Comparison of ENCODE assay signal across 28 mouse cellular contexts in the genomic region with DNA sequence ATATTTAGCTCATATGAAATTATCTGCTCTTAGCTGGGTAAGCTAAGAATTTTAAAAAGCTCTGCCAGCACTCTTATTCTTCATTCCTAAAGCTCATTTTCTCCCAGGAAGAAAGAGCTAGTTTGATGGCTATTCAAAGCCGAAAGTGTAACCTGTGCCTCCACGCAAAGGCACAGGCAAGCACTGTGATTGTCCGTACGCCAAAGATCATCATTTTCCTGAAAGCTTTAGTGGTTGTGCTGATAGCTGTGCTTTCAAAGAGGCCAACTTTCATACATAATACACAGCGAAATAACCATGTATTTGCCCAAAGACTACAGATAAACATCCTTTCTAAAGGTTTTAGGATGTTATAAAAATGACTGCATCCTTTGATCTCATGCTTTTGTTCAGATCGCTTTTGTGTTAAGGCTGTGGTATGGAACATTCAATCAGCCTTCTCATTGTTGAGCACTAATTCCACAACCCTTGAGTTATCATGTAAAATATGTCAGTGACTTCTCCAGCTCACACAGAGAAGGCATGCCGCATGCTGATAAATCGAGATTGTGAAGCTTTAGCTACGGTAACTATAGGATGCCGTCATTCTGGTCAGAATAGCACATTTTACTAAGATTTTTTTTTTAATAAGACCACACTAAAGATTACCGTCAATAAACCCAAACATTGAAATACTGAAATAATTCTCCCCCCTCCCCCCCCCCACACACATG.
DNase-seq lines count a peak whose midpoint lies in the region; ATAC-seq and TF ChIP-seq lines count a peak whose summit lies in the region.
"Had no signal": no experiment of that assay in that cellular context is flagged by ENCODE, and none has a peak within 500 bp of the region (broad histone marks: within the 10 kb centered on the region; RNA-seq: fewer than 3 reads in every experiment).

No protein-coding gene starts in this region.

- H3K9me3 ChIP-seq in forebrain, embryonic 14.5 days (replicated peaks; ENCODE audit: control insufficient read depth, low read length): no peaks in the 10 kb centered on the region
- H3K9me3 ChIP-seq in forebrain, embryonic 11.5 days (ENCODE audit: control insufficient read depth, low read length): no peaks in the 10 kb centered on the region
- no peaks in the 10 kb centered on the region for H3K9me3 ChIP-seq in midbrain, embryonic 14.5 days (ENCODE audit: control insufficient read depth, low read length)
- H3K9me3 ChIP-seq in midbrain, postnatal 0 days (ENCODE audit: low read length): no peaks in the 10 kb centered on the region
- H3K9me3 ChIP-seq in heart, embryonic 11.5 days (replicated peaks; ENCODE audit: control insufficient read depth, low read length): no peaks in the 10 kb centered on the region
- H3K9me3 ChIP-seq: embryonic facial prominence, embryonic 10.5 days; embryonic facial prominence, embryonic 13.5 days; forebrain, embryonic 15.5 days; G1E; heart, embryonic 10.5 days; hindbrain, embryonic 12.5 days; hindbrain, embryonic 15.5 days had no signal

- no peaks in the 10 kb centered on the region for H3K27me3 ChIP-seq in forebrain, embryonic 14.5 days (replicated peaks; ENCODE audit: control insufficient read depth, insufficient read depth, low read length)
- no peaks in the 10 kb centered on the region for H3K27me3 ChIP-seq in forebrain, embryonic 11.5 days (ENCODE audit: control insufficient read depth, insufficient read depth, low read length)
- no peaks in the 10 kb centered on the region for H3K27me3 ChIP-seq in midbrain, embryonic 14.5 days (ENCODE audit: control insufficient read depth, insufficient read depth, low read length)
- no peaks in the 10 kb centered on the region for H3K27me3 ChIP-seq in midbrain, postnatal 0 days (ENCODE audit: insufficient read depth, low read length)
- H3K27me3 ChIP-seq in heart, embryonic 11.5 days (ENCODE audit: control insufficient read depth, insufficient read depth, low read length): no peaks in the 10 kb centered on the region
- H3K27me3 ChIP-seq: CH12.LX; embryonic facial prominence, embryonic 13.5 days; forebrain, embryonic 15.5 days; hindbrain, embryonic 12.5 days; hindbrain, embryonic 15.5 days had no signal

- H3K4me3 ChIP-seq in forebrain, embryonic 14.5 days (ENCODE audit: low read depth, low read length): no peak overlapping the region
- no peak overlapping the region for H3K4me3 ChIP-seq in forebrain, embryonic 11.5 days (ENCODE audit: low read depth, low read length)
- H3K4me3 ChIP-seq in left cerebral cortex, adult 2 months: no peak overlapping the region
- H3K4me3 ChIP-seq in midbrain, embryonic 14.5 days (replicated peaks; ENCODE audit: low read depth, low read length): no peak overlapping the region
- no peak overlapping the region for H3K4me3 ChIP-seq in midbrain, postnatal 0 days (ENCODE audit: low read depth, low read length)
- no peak overlapping the region for H3K4me3 ChIP-seq in heart, embryonic 11.5 days (ENCODE audit: low read depth, low read length)
- H3K4me3 ChIP-seq: embryonic facial prominence, embryonic 10.5 days; embryonic facial prominence, embryonic 13.5 days; erythroblast, embryonic 14.5 days; forebrain, embryonic 15.5 days; heart, adult 2 months; heart, embryonic 10.5 days; hindbrain, embryonic 12.5 days; hindbrain, embryonic 15.5 days had no signal

- peak; percentile 20 for DNase-seq in forebrain, embryonic 14.5 days (ENCODE audit: low spot score)
- no peak for DNase-seq in forebrain, embryonic 11.5 days (ENCODE audit: low spot score)
- no peak for DNase-seq in left cerebral cortex, adult 2 months (ENCODE audit: extremely low spot score in 1 of 2, low spot score in 2 of 2)
- no peak for DNase-seq in left cerebral cortex, adult 11 months (ENCODE audit: low spot score)
- peak; percentile 35 for DNase-seq in midbrain, embryonic 14.5 days
- DNase-seq in midbrain, postnatal 0 days (ENCODE audit: low spot score): no peak
- no peak for DNase-seq in cerebellum, adult 9-10 months
- DNase-seq: adrenal gland, postnatal 10 days; adrenal gland, postnatal 36 days; cerebellum, adult 11 months; cerebellum, adult 2 months; cerebellum, postnatal 10 days; cerebellum, postnatal 36 days; embryo, embryonic 11 days; gastrocnemius, postnatal 10 days; gastrocnemius, postnatal 36 days; heart, adult 2 months had no signal

- 78% methylated on average over 11 of the region's 11 CpGs for WGBS in forebrain, embryonic 14.5 days
- WGBS in forebrain, embryonic 11.5 days: 84% methylated on average over 11 of the region's 11 CpGs
- 39% methylated on average over 11 of the region's 11 CpGs for WGBS in midbrain, embryonic 14.5 days
- 43% methylated on average over 11 of the region's 11 CpGs for WGBS in midbrain, postnatal 0 days
- 79% methylated on average over 11 of the region's 11 CpGs for WGBS in heart, embryonic 11.5 days (ENCODE audit: insufficient replicate concordance)

- ATAC-seq in forebrain, embryonic 14.5 days: no peak
- ATAC-seq in forebrain, embryonic 11.5 days (replicated peaks; ENCODE audit: low FRiP score): no peak
- peak; percentile 24; the same call in 1 of the 2 replicates for ATAC-seq in midbrain, embryonic 14.5 days (ENCODE audit: low FRiP score, low TSS enrichment)
- ATAC-seq in midbrain, postnatal 0 days (ENCODE audit: low FRiP score): 0 out of 2 replicates have a peak, but pooled peaks have one; percentile 58
- no peak for ATAC-seq in heart, embryonic 11.5 days (replicated peaks; ENCODE audit: insufficient number of reproducible peaks, low FRiP score, low TSS enrichment)
- ATAC-seq: forebrain, embryonic 15.5 days; Patski had no signal

- H3K4me1 ChIP-seq in forebrain, embryonic 14.5 days (ENCODE audit: control insufficient read depth, insufficient read depth, low read length): no peaks in the 10 kb centered on the region
- no peaks in the 10 kb centered on the region for H3K4me1 ChIP-seq in forebrain, embryonic 11.5 days (replicated peaks; ENCODE audit: control insufficient read depth, insufficient read depth, low read length)
- H3K4me1 ChIP-seq in midbrain, embryonic 14.5 days (ENCODE audit: control insufficient read depth, insufficient read depth, low read length): no peaks in the 10 kb centered on the region
- H3K4me1 ChIP-seq in midbrain, postnatal 0 days (ENCODE audit: insufficient read depth, low read length): no peaks in the 10 kb centered on the region
- H3K4me1 ChIP-seq in heart, embryonic 11.5 days (ENCODE audit: control insufficient read depth, insufficient read depth, low read length): no peaks in the 10 kb centered on the region
- H3K4me1 ChIP-seq: embryonic facial prominence, embryonic 10.5 days; embryonic facial prominence, embryonic 13.5 days; forebrain, embryonic 15.5 days; heart, embryonic 10.5 days; hindbrain, embryonic 12.5 days; hindbrain, embryonic 15.5 days had no signal

- no peak overlapping the region for H3K9ac ChIP-seq in forebrain, embryonic 14.5 days (ENCODE audit: low read length)
- H3K9ac ChIP-seq in forebrain, embryonic 11.5 days (ENCODE audit: low read length): no peak overlapping the region
- H3K9ac ChIP-seq in midbrain, embryonic 14.5 days (replicated peaks; ENCODE audit: low read length): no peak overlapping the region
- no peak overlapping the region; the same call in 1 of the 2 replicates for H3K9ac ChIP-seq in midbrain, postnatal 0 days (replicated peaks; ENCODE audit: low read length, poor library complexity, severe bottlenecking)
- no peak overlapping the region for H3K9ac ChIP-seq in heart, embryonic 11.5 days (ENCODE audit: low read depth, low read length)
- H3K9ac ChIP-seq: embryonic facial prominence, embryonic 13.5 days; forebrain, embryonic 15.5 days; hindbrain, embryonic 12.5 days; hindbrain, embryonic 15.5 days had no signal

- no peak overlapping the region for H3K27ac ChIP-seq in forebrain, embryonic 14.5 days (ENCODE audit: low read depth, low read length)
- H3K27ac ChIP-seq in forebrain, embryonic 11.5 days (ENCODE audit: low read depth, low read length): no peak overlapping the region
- peak overlapping the region; percentile 4; the same call in 1 of the 2 replicates for H3K27ac ChIP-seq in left cerebral cortex, adult 2 months
- no peak overlapping the region for H3K27ac ChIP-seq in midbrain, embryonic 14.5 days (replicated peaks; ENCODE audit: low read depth, low read length)
- no peak overlapping the region; the same call in 1 of the 2 replicates for H3K27ac ChIP-seq in midbrain, postnatal 0 days (ENCODE audit: low read depth, low read length)
- no peak overlapping the region for H3K27ac ChIP-seq in heart, embryonic 11.5 days (ENCODE audit: low read depth, low read length)
- H3K27ac ChIP-seq: embryonic facial prominence, embryonic 10.5 days; embryonic facial prominence, embryonic 13.5 days; forebrain, embryonic 15.5 days; heart, adult 2 months; heart, embryonic 10.5 days; hindbrain, embryonic 12.5 days; hindbrain, embryonic 15.5 days had no signal

- no peak overlapping the region for H3K4me2 ChIP-seq in forebrain, embryonic 14.5 days (ENCODE audit: low read length)
- no peak overlapping the region for H3K4me2 ChIP-seq in forebrain, embryonic 11.5 days (ENCODE audit: low read depth, low read length, severe bottlenecking)
- H3K4me2 ChIP-seq in midbrain, embryonic 14.5 days (ENCODE audit: low read length): 0 out of 2 replicates have a peak overlapping the region, but pooled peaks have one; percentile 6
- no peak overlapping the region for H3K4me2 ChIP-seq in midbrain, postnatal 0 days (ENCODE audit: low read depth, low read length, poor library complexity, severe bottlenecking)
- H3K4me2 ChIP-seq in heart, embryonic 11.5 days: no peak overlapping the region
- H3K4me2 ChIP-seq: embryonic facial prominence, embryonic 13.5 days; forebrain, embryonic 15.5 days; hindbrain, embryonic 12.5 days; hindbrain, embryonic 15.5 days had no signal

- no peak for TF ChIP-seq CTCF in left cerebral cortex, adult 2 months (IDR thresholded peaks at IDR 0.05)
- no peak for TF ChIP-seq CTCF in midbrain, postnatal 0 days (IDR thresholded peaks at IDR 0.05)

- H3K36me3 ChIP-seq in forebrain, embryonic 14.5 days (ENCODE audit: control insufficient read depth, insufficient read depth, low read length): no peaks in the 10 kb centered on the region
- no peaks in the 10 kb centered on the region for H3K36me3 ChIP-seq in forebrain, embryonic 11.5 days (ENCODE audit: control insufficient read depth, insufficient read depth, low read length)
- 0 out of 2 replicates have a peak, but pooled peaks cover 4% of the 10 kb centered on the region for H3K36me3 ChIP-seq in midbrain, embryonic 14.5 days (ENCODE audit: control insufficient read depth, insufficient read depth, low read length)
- peaks cover 8% of the 10 kb centered on the region; the same call in 1 of the 2 replicates for H3K36me3 ChIP-seq in midbrain, postnatal 0 days (ENCODE audit: insufficient read depth, low read length)
- no peaks in the 10 kb centered on the region for H3K36me3 ChIP-seq in heart, embryonic 11.5 days (ENCODE audit: control insufficient read depth, insufficient read depth, low read length)
- H3K36me3 ChIP-seq: embryonic facial prominence, embryonic 10.5 days; embryonic facial prominence, embryonic 13.5 days; G1E; heart, embryonic 10.5 days; hindbrain, embryonic 12.5 days; hindbrain, embryonic 15.5 days had no signal

- intact Hi-C loops in left cerebral cortex, adult 2 months (cut with DNase I): no loop called here

Comparison
In these comparisons a context has a peak if more than half of its experiments do, and no peak if none do; other contexts are left out.
1. DNase-seq: peak in forebrain, embryonic 14.5 days (single experiment) and midbrain, embryonic 14.5 days (single experiment); none in forebrain, embryonic 11.5 days (single experiment), left cerebral cortex, adult 2 months (0 of 2), left cerebral cortex, adult 11 months (single experiment), midbrain, postnatal 0 days (single experiment) and cerebellum, adult 9-10 months (single experiment).
2. ATAC-seq: peak in midbrain, embryonic 14.5 days (single experiment) and midbrain, postnatal 0 days (single experiment); none in forebrain, embryonic 14.5 days (single experiment), forebrain, embryonic 11.5 days (single experiment) and heart, embryonic 11.5 days (single experiment).